Mouse (Mus musculus) G1E (cell line): ENCODE data around the gene Gnao1.

Experiments
- CTCF ChIP-seq: IDR thresholded peaks from 2 replicates; pipeline ENCODE4 v1.5.1; 2012; ENCODE audit warnings: low read depth, low read length, inconsistent platforms, mixed read lengths
- GATA1 ChIP-seq: IDR thresholded peaks from 2 replicates; pipeline ENCODE4 v1.6.1; 2012; ENCODE audit warnings: borderline replicate concordance, low read length, inconsistent platforms, mixed read lengths

DNA sequence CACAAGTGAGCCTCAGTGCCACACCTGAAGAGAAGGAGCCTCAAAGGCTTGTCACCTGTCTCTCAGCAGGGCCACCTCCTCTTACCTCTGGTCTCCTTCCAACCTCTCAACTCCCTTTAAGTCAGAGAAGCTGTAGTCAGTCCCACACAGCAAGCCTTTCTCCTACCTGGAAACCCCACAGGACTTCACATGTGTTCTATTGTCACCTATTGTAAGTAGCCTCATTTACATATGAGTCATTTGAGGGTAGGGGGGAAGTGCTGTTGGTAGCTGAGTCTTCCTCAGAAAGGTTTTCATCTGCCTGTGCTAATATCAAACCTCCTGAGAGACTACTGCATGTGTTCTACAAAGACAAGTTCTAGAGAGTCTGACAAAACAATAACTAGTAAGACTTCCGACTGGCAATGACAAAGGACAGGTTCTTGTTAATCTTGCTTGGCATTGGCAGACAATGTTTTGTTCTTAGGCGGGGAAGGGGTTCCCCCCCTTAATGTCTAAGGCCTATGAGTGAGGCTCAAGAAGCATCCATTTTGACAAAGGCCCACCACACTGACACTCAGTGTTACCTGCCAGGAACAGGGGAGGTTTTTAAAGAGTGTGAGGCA lies 200.4 kb downstream of the Gnao1 start:
- TF ChIP-seq CTCF (no peak), GATA1 (no peak)
